Mouse (Mus musculus): Measurements from ENCODE around the gene Anxa6.

- no peak for TF ChIP-seq MYOG (IDR thresholded peaks at IDR 0.05; ENCODE audit: control insufficient read depth, extremely low read depth, insufficient read length)
- TF ChIP-seq CTCF (IDR thresholded peaks at IDR 0.05; ENCODE audit: control insufficient read depth, insufficient read depth, insufficient read length) = no peak
Measured at GRCm38 (mm10) chr11:55050837-55051510, 17.7 kb upstream of the Anxa6 start.
